Mouse (Mus musculus): ENCODE results near the gene Abhd12b. TPM values are rescaled to one million over a fixed set of nuclear protein-coding genes. Genes with fewer than 3 reads are reported as not detected.

Gene Abhd12b
- total RNA-seq, 2 experiments from 2014 or later = not detected

GRCm38 (mm10) chr12:70195426-70195825 is 41.5 kb downstream of the Abhd12b start:
- intact Hi-C loops (cut with DNase I) = no loop called here

GRCm38 (mm10) chr12:70196341-70196740 is 42.4 kb downstream of the Abhd12b start:
- intact Hi-C loops (cut with DNase I) = no loop called here
- DNase-seq = no peak

More at GRCm38 (mm10) chr12:70195426-70195825, 41.5 kb downstream of the Abhd12b start:
- DNase-seq = no peak

DNA sequence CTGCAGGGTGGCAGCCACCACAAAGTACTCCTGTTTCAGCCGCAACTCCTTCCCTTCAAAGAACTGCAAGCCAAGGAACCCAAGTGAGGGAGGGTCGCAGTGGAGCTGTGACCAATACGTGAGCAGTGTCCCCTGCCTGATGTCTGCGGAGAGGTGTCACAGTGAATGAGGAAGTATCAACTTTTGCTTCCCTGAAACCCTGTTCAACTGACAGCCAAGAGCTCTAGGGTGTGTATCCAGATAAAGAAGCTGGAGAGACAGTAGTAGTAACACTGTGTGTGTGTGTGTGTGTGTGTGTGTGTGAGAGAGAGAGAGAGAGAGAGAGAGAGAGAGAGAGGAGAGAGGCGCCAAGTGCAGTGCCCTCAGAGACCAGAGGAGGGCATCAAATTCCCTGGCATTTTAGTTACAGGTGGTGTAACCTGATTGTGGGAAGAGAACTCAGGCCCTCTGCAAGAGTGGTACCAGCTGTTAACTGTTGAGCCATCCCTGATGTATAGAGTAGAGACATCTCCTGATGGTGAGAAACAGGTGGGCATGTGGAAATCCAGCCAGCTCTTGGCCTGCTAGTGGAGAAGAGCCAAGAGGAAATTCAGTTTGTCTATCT is 48.1 kb downstream of the Abhd12b start:
- intact Hi-C loops (cut with DNase I) = no loop called here

DNA sequence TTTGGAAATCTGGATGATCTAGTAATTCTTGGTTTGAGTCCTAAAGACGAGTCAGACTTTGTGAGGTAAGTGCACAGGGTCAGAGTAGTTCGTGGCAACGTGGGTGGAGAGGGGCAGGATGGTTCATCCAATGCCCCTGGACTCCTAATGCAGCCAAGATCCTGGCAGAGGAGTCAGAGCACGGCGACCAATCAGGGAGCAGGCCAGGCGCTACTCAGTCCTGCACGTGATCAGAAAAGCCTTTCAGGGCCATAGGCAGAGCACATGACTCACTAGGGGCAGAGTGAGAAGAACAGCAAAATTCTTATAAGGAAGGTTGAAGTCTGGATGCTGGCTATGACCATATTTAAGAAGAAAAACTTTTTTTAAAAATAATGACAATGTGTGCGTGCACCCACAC is 50.5 kb downstream of the Abhd12b start:
- no peak for DNase-seq
- intact Hi-C loops (cut with DNase I) = no loop called here

More for the DNA sequence above, 48.1 kb downstream of the Abhd12b start:
- DNase-seq = no peak

DNA sequence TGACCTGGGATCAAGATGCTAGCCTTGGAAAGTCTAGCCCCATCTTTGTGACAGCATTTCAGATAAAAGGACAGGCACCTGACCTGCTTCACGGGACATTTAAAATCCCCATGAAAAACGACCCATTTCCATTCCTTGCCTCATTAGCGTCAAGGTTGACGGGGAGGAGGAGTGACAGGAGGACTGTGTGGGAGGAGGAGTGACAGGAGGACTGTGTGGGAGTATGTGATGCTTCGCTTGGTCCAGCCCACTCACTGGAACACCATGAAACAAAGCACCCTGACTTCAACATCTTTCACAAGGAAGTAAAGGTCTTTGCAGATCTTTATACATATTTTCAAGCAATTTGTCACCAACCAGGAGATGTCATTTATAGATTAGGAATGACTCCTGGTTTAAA is 54.3 kb downstream of the Abhd12b start:
- no peak for DNase-seq
- intact Hi-C loops (cut with DNase I) = no loop called here

- no peak for DNase-seq
- intact Hi-C loops (cut with DNase I) = no loop called here
Observed at GRCm38 (mm10) chr12:70212501-70212900, 58.6 kb downstream of the Abhd12b start.

DNA sequence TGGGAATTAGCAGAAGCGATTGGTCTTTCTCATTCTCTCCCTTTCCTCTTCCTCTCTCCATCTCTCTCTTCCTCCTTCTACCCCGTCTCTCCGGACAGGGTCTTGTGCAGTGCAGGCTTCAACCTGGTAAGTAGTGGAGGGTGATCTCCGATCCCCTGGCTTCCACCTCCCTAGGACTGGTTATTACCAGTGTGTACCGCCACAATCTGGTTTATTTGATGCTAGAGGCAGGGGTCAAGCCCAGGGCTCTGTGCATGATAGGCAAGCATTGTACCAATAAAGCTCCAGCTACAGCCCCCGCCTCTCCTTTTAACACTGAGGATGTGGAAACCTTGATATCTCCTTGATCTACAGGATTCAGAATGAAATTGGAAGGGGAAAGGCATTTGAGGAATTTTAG is 59.7 kb downstream of the Abhd12b start:
- DNase-seq = no peak
- intact Hi-C loops (cut with DNase I) = no loop called here

- intact Hi-C loops (cut with DNase I) = no loop called here
- DNase-seq = no peak
Observed at GRCm38 (mm10) chr12:70214281-70214680, 60.3 kb downstream of the Abhd12b start.

DNA sequence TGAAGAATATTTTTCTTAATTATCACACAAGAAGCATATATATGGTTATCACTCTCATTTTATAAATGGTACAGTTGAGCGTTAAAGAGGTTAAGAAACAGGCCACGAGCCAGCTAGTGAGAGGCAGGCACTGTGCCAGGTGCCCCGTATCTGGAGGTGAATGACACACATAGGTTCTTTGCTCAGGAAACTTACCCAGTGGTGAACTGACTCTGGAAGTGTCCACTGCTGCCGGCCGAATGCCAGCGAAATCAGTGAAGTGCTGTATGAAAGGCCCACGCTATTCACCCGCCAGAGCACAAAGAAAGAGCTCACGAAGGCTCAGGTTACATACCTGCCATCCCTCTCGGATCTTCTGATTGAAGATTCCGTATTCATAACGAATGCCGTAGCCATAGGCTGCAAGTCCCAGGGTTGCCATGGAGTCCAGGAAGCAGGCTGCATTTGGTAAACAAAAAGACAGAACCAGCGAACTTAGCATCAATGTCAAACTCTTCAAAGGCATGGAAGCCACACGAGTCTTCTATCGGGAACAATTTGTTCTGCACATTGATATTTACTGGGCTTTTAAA is 62.4 kb downstream of the Abhd12b start:
- no peak for DNase-seq
- intact Hi-C loops (cut with DNase I) = no loop called here

- intact Hi-C loops (cut with DNase I) = no loop called here
Observed at GRCm38 (mm10) chr12:70218795-70219540, 65.0 kb downstream of the Abhd12b start.

GRCm38 (mm10) chr12:70221425-70221824 is 67.5 kb downstream of the Abhd12b start:
- DNase-seq = no peak
- intact Hi-C loops (cut with DNase I) = no loop called here

More at GRCm38 (mm10) chr12:70218795-70219540, 65.0 kb downstream of the Abhd12b start:
- DNase-seq = no peak

GRCm38 (mm10) chr12:70223331-70223730 is 69.4 kb downstream of the Abhd12b start:
- intact Hi-C loops (cut with DNase I) = no loop called here
- no peak for DNase-seq

GRCm38 (mm10) chr12:70226655-70227054 is 72.7 kb downstream of the Abhd12b start:
- intact Hi-C loops (cut with DNase I) = no loop called here
- no peak for DNase-seq

GRCm38 (mm10) chr12:70227121-70227932 is 73.4 kb downstream of the Abhd12b start:
- intact Hi-C loops (cut with DNase I) = no loop called here
- peak; percentile 74 to 75 for DNase-seq

- intact Hi-C loops (cut with DNase I) = no loop called here
- no peak for DNase-seq
Observed at GRCm38 (mm10) chr12:70228155-70228554, 74.2 kb downstream of the Abhd12b start.

- intact Hi-C loops (cut with DNase I) = loop anchor here (5.0 kb wide), 1 partner anchor 681 kb away; no protein-coding TSS in a partner anchor
- DNase-seq = no peak
Observed at GRCm38 (mm10) chr12:70231294-70231693, 77.4 kb downstream of the Abhd12b start, which contains the start of gene Pygl. Gene Pygl (minus strand): TSS chr12:70231488.

DNA sequence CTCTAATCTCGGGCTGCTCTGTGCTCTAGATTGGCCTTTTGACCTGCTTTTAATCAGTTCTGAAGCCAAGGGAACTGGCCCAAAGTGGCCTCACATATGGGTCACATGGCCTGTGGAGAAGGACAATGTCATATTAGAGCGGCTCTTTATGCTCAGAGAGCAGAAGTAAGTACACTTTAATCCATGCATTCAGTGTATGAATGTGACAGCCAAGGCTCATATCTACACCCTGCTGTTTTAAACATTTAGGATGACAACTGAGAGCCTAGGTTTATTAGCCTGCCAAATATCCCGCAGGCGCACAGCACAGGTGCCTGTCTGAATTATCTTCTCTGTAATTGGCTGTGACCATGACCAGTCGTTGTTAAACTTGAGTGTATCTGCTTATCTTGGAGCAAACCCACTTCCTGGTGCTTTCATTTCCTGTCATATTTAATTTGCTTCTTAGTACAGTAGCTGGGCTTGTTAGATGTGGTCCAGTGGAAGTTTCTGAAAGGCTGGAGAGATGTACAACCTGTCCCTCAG is 78.1 kb downstream of the Abhd12b start:
- no peak for DNase-seq
- intact Hi-C loops (cut with DNase I) = loop anchor here (5.0 kb wide), 1 partner anchor 680 kb away; no protein-coding TSS in a partner anchor
